Mouse (Mus musculus): ENCODE measurements around the gene Ccdc51. TPM values are rescaled to one million over a fixed set of nuclear protein-coding genes. Genes with fewer than 3 reads are reported as not detected.

Gene Ccdc51
- polyA plus RNA-seq, 1 experiment from 2014 or later = 14.0 TPM

DNA sequence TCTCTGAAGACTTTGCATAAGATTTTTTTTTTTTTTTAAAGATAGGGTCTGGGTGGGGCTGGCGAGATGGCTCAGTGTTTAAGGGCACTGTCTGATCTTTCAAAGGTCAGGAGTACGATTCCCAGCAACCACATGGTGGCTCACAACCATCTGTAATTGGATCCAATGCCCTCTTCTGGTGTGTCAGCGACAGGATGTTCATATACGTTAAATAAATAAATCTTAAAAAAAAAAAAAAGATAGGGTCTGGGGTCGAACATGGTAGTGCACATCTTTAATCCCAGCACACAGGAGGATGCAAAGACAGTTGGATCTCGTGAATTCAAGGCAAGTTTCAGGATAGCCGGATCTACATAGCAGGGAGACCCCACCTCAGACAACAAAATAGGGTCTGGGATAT lies 33.0 kb upstream of the Ccdc51 start:
- ATAC-seq (ENCODE audit: low FRiP score, low TSS enrichment) (no peak), DNase-seq (no peak)
- Histone ChIP-seq H3K27me3 (ENCODE audit: control insufficient read depth, insufficient read depth, low read length) (no peaks in the 10 kb centered on the region), H3K27ac (replicated peaks; ENCODE audit: low read depth, low read length) (no peak overlapping the region), H3K4me3 (replicated peaks; ENCODE audit: low read depth, low read length) (no peak overlapping the region), H3K9ac (replicated peaks; ENCODE audit: low read length) (no peak overlapping the region), H3K4me2 (ENCODE audit: low read length) (no peak overlapping the region), H3K4me1 (ENCODE audit: control insufficient read depth, insufficient read depth, low read length) (no peaks in the 10 kb centered on the region; the same call in 1 of the 2 replicates), H3K36me3 (ENCODE audit: control insufficient read depth, insufficient read depth, low read length) (no peaks in the 10 kb centered on the region), H3K9me3 (ENCODE audit: control insufficient read depth, low read length) (no peaks in the 10 kb centered on the region)
- 89% methylated on average over 7 of the region's 7 CpGs for WGBS

DNA sequence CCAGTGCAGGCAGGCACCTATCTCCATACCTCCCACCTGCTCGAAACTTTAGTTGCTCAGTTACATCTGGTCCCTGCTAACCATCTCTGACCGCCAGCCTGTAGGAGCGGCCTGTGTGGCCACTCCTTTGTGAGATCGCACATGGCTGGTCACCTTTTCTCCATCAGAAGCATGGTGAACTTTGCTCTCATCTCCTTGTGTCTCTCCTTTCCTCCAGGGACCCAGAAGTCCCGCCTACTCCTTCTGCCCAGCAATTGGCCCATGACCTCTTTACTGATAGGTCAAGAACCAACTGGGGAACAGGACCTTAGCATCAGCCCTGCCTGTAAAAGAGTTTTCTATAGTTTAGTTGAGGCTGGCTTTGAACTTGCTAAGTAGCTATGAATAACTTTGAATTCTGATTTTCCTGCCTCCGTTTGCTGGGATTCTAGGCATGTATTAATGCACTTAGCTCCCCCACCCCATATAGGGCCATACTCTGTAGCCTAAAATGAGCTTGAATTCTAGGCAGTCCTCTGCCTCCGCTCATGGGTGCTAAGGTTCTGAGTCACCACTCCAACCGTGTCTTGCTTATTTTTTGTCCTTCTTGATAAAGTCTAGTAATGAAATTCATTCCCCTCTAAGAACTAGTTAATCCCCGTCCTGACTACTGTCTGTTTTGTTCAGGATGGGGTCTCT lies 32.2 kb upstream of the Ccdc51 start:
- 80% methylated on average over 9 of the region's 9 CpGs for WGBS
- peaks cover 2% of the 10 kb centered on the region for H3K4me1 ChIP-seq (ENCODE audit: control insufficient read depth, insufficient read depth, low read length)
- no peak overlapping the region for H3K4me2 ChIP-seq (ENCODE audit: low read length)
- no peak for DNase-seq
- H3K36me3 ChIP-seq (ENCODE audit: control insufficient read depth, insufficient read depth, low read length) = no peaks in the 10 kb centered on the region
- H3K9me3 ChIP-seq (ENCODE audit: control insufficient read depth, low read length) = no peaks in the 10 kb centered on the region
- ATAC-seq (ENCODE audit: low FRiP score, low TSS enrichment) = no peak
- no peak overlapping the region for H3K27ac ChIP-seq (replicated peaks; ENCODE audit: low read depth, low read length)
- H3K27me3 ChIP-seq (ENCODE audit: control insufficient read depth, insufficient read depth, low read length) = no peaks in the 10 kb centered on the region
- no peak overlapping the region for H3K4me3 ChIP-seq (replicated peaks; ENCODE audit: low read depth, low read length)
- no peak overlapping the region for H3K9ac ChIP-seq (replicated peaks; ENCODE audit: low read length)

DNA sequence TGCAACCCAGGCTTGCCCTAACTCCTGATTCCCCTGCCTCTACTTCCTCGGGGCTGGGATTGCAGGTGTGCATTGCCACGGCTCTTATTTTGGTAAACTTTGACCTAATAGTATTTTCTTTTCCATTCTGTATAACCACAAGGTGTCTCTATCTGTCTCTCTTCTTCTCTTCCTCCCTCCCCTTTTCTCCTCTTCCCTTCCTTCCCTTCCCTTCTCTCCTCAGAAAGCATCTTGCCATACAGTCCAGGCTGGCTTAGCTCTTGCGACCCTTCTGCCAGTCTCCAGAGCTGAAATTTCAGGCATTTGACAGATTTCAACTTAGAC lies 31.7 kb upstream of the Ccdc51 start:
- WGBS = 77% methylated on average over 3 of the region's 3 CpGs
- Histone ChIP-seq H3K9ac (replicated peaks; ENCODE audit: low read length) (no peak overlapping the region), H3K36me3 (ENCODE audit: control insufficient read depth, insufficient read depth, low read length) (no peaks in the 10 kb centered on the region), H3K9me3 (ENCODE audit: control insufficient read depth, low read length) (no peaks in the 10 kb centered on the region), H3K27ac (replicated peaks; ENCODE audit: low read depth, low read length) (no peak overlapping the region), H3K4me1 (ENCODE audit: control insufficient read depth, insufficient read depth, low read length) (peaks cover 7% of the 10 kb centered on the region), H3K27me3 (ENCODE audit: control insufficient read depth, insufficient read depth, low read length) (no peaks in the 10 kb centered on the region), H3K4me3 (replicated peaks; ENCODE audit: low read depth, low read length) (no peak overlapping the region), H3K4me2 (ENCODE audit: low read length) (no peak overlapping the region)
- ATAC-seq (ENCODE audit: low FRiP score, low TSS enrichment) (no peak), DNase-seq (no peak)

DNA sequence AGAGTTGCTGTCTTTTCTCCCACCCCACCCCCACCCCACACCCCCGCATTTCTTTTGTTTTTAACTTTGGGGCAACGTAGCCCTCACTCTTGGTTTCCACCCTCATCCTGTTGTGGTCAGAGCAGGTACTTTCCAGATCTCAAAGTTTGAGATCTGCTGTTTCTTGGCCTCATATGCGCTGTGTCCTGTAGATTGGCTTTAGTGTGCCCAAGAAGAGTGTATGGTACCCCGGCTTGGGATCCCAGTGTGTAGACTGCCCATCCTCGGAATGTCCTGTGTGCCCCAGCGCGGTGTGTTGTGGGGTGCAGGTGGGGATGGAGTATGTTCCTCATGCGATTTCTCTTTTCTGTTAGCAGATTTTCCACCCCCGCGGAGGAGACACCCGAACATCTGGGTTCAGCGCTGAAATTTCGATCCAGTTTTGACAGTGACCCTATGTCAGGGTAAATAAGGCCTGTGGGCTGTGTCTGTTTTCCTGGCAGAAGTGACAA lies 31.2 kb upstream of the Ccdc51 start:
- DNase-seq (no peak), ATAC-seq (ENCODE audit: low FRiP score, low TSS enrichment) (no peak)
- peaks cover 7% of the 10 kb centered on the region for H3K4me1 ChIP-seq (ENCODE audit: control insufficient read depth, insufficient read depth, low read length)
- no peaks in the 10 kb centered on the region for H3K36me3 ChIP-seq (ENCODE audit: control insufficient read depth, insufficient read depth, low read length)
- H3K9me3 ChIP-seq (ENCODE audit: control insufficient read depth, low read length) = no peaks in the 10 kb centered on the region
- no peak overlapping the region for H3K9ac ChIP-seq (replicated peaks; ENCODE audit: low read length)
- H3K27me3 ChIP-seq (ENCODE audit: control insufficient read depth, insufficient read depth, low read length) = no peaks in the 10 kb centered on the region
- no peak overlapping the region for H3K4me3 ChIP-seq (replicated peaks; ENCODE audit: low read depth, low read length)
- no peak overlapping the region for H3K27ac ChIP-seq (replicated peaks; ENCODE audit: low read depth, low read length)
- H3K4me2 ChIP-seq (ENCODE audit: low read length) = no peak overlapping the region
- 90% methylated on average over 13 of the region's 13 CpGs for WGBS

DNA sequence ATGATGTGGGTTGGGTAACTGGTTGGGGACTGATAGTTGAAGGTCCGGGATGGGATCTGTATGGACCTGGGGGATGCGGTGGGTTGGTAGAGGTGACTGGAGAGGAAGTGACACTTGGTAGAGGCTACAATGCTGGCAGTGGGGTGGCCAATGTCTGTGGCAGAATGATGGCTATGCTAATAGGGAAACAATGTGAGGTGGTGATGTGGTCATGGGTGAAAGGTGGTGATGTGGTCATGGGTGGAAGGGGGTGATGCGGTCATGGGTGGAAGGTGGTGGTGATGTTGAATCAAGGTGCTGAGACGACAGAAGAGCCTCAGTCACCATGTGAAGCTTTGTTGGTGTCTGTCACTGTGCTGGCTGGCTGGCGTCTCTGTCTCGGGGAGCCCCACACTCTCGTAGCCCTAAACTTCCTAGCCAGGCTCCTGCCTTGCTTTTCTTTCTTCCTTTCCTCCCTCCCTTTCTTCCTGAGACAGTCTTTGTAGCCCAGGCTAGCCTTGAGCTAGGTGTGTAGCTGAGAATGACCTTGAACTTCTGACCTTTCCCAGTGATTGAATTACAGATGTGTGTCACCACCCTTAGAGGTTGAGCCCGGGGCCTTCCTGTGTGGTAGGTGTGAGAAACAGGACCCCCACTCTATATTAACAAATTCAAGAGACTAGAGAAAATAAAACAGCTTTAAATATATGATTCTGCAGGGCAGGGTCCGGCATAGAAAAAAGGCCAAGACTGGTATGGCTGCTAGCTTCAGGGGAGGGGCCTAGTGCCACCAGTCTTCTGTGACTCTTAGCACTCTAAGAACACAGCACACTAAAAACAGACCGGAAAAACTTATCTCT lies 30.4 kb upstream of the Ccdc51 start:
- ATAC-seq (ENCODE audit: low FRiP score, low TSS enrichment) (no peak), DNase-seq (no peak)
- Histone ChIP-seq H3K4me1 (ENCODE audit: control insufficient read depth, insufficient read depth, low read length) (peaks cover 7% of the 10 kb centered on the region), H3K9ac (replicated peaks; ENCODE audit: low read length) (no peak overlapping the region), H3K27me3 (ENCODE audit: control insufficient read depth, insufficient read depth, low read length) (no peaks in the 10 kb centered on the region), H3K9me3 (ENCODE audit: control insufficient read depth, low read length) (no peaks in the 10 kb centered on the region), H3K27ac (replicated peaks; ENCODE audit: low read depth, low read length) (no peak overlapping the region), H3K4me3 (replicated peaks; ENCODE audit: low read depth, low read length) (no peak overlapping the region), H3K4me2 (ENCODE audit: low read length) (no peak overlapping the region), H3K36me3 (ENCODE audit: control insufficient read depth, insufficient read depth, low read length) (peaks cover 7% of the 10 kb centered on the region)
- WGBS = 88% methylated on average over 10 of the region's 10 CpGs

DNA sequence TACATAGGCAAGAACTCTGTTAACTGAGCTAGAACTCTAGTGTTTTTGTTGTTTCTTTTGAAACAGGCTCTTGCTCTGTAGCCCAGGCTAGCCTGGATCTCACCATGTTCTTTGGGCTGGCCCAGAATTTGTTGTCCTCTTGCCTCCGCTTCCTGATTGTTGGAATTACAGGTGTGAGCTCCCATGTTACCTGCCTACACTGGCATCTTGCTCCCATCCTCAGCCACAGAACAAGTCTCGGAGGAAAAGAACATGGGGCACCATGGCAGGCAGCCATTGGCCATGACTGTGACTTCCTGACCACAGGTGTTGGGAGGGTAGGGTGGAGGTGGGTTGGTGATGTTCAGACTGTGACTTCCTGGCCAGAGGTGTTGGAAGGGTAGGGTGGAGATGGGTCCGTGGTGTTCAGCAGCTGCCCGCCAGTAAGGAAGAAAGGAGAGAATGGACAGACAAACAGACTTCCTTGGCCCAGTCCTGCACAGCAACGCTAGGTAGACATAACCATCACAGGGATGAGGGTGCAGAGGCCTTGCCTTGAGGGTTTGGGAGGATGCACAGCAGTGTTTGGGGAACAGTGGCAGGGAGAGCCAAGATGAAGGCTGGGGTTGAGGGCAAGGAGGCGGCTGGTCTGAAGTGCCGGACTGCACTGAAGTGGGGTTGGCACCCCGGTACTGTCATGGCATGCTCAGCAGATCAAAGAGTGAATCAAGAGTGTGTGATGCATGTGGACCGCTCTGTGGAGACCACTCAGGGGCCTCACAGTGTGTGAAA lies 29.6 kb upstream of the Ccdc51 start:
- Histone ChIP-seq H3K4me2 (ENCODE audit: low read length) (no peak overlapping the region), H3K4me3 (replicated peaks; ENCODE audit: low read depth, low read length) (no peak overlapping the region), H3K27ac (replicated peaks; ENCODE audit: low read depth, low read length) (no peak overlapping the region), H3K9me3 (ENCODE audit: control insufficient read depth, low read length) (no peaks in the 10 kb centered on the region), H3K27me3 (ENCODE audit: control insufficient read depth, insufficient read depth, low read length) (no peaks in the 10 kb centered on the region), H3K9ac (replicated peaks; ENCODE audit: low read length) (no peak overlapping the region), H3K36me3 (ENCODE audit: control insufficient read depth, insufficient read depth, low read length) (peaks cover 15% of the 10 kb centered on the region), H3K4me1 (ENCODE audit: control insufficient read depth, insufficient read depth, low read length) (peaks cover 7% of the 10 kb centered on the region)
- 87% methylated on average over 9 of the region's 9 CpGs for WGBS
- DNase-seq (no peak), ATAC-seq (ENCODE audit: low FRiP score, low TSS enrichment) (no peak)

DNA sequence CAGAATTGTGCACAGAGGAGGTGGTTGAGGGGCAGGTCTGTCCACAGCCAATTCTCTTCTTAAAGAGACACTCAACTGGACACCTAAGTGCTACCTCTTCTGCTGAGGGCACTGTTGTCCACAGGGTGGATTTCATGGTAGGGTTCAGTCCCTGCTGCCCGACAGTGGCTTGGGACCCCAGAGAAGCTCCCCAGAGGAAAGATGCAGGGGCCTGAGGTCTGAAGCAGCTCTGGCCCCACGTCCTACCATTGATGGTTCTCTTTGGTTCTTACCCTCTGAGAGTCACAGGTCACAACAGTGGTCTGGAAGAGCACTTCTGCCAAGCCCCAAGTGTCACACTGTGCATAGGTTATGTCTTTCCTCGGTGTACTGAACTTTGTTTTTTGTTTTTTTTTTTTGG lies 28.9 kb upstream of the Ccdc51 start:
- Histone ChIP-seq H3K9me3 (ENCODE audit: control insufficient read depth, low read length) (no peaks in the 10 kb centered on the region), H3K4me3 (replicated peaks; ENCODE audit: low read depth, low read length) (no peak overlapping the region), H3K4me2 (ENCODE audit: low read length) (no peak overlapping the region), H3K27me3 (ENCODE audit: control insufficient read depth, insufficient read depth, low read length) (no peaks in the 10 kb centered on the region), H3K27ac (replicated peaks; ENCODE audit: low read depth, low read length) (no peak overlapping the region), H3K9ac (replicated peaks; ENCODE audit: low read length) (no peak overlapping the region), H3K36me3 (ENCODE audit: control insufficient read depth, insufficient read depth, low read length) (peaks cover 22% of the 10 kb centered on the region), H3K4me1 (ENCODE audit: control insufficient read depth, insufficient read depth, low read length) (peaks cover 7% of the 10 kb centered on the region)
- DNase-seq (no peak), ATAC-seq (ENCODE audit: low FRiP score, low TSS enrichment) (no peak)
- WGBS = 74% methylated on average over 3 of the region's 3 CpGs

DNA sequence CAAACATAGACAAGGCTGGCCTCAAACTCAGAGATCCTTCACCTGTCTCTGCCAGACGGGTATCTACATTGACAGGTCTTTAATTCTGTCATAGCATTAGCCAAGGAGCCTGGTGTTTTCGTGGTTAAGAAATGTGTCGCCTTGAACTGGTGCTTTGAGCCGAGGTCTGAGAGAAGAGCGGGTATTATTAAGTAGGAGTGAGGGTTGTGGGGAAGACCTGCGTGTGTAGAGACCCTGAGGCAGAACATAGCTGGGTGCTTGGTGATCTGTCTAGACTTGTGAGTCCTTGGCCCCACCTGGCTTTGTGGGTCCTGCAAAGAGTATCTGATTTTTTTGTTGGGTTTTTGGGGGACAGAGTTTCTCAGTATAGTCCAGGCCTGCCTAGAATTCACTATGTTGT lies 28.4 kb upstream of the Ccdc51 start:
- ATAC-seq (ENCODE audit: low FRiP score, low TSS enrichment) (no peak), DNase-seq (no peak)
- Histone ChIP-seq H3K27me3 (ENCODE audit: control insufficient read depth, insufficient read depth, low read length) (no peaks in the 10 kb centered on the region), H3K27ac (replicated peaks; ENCODE audit: low read depth, low read length) (no peak overlapping the region), H3K36me3 (ENCODE audit: control insufficient read depth, insufficient read depth, low read length) (peaks cover 25% of the 10 kb centered on the region), H3K9me3 (ENCODE audit: control insufficient read depth, low read length) (no peaks in the 10 kb centered on the region), H3K4me3 (replicated peaks; ENCODE audit: low read depth, low read length) (no peak overlapping the region), H3K4me1 (ENCODE audit: control insufficient read depth, insufficient read depth, low read length) (peaks cover 8% of the 10 kb centered on the region), H3K4me2 (ENCODE audit: low read length) (no peak overlapping the region), H3K9ac (replicated peaks; ENCODE audit: low read length) (no peak overlapping the region)
- 80% methylated on average over 6 of the region's 6 CpGs for WGBS
